Mouse (Mus musculus): ENCODE results near the gene Zcchc14. TPM values are rescaled to one million over a fixed set of nuclear protein-coding genes. Genes with fewer than 3 reads are reported as not detected.

The Zcchc14 gene
- polyA plus RNA-seq (2012; rRNA removed) = 43.0 and 44.2 TPM in 2 replicates

DNA sequence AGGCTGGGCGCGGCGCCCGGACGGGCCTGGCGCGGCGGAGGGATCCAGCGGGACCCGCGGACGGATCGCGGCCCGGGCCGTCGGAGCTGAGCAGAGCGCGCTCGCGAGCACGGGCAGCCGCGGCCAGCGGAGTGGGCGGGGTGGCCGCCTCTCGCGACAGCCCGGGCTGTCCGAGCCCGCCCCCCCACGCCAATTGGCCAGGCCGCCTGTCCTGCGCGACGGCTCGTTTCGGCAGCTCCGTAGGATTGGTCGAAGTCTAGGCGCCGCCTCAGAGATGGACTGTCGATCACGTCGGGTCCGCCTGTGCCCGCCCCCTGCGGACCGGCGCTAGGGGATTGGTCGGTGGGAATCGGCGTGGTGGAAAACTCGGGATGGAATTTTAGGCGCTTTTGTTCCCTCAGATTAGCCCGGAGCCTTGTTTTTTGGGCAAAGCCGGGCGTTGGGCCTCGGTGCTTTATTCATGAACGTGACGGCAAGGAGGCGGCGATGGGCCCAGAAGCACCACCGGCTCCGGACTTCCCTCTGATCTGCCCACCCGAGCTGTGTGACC is at the start of gene Zcchc14:
Zcchc14 (minus strand) TSS at position 128 of the 550 bp plus-strand sequence.

DNA sequence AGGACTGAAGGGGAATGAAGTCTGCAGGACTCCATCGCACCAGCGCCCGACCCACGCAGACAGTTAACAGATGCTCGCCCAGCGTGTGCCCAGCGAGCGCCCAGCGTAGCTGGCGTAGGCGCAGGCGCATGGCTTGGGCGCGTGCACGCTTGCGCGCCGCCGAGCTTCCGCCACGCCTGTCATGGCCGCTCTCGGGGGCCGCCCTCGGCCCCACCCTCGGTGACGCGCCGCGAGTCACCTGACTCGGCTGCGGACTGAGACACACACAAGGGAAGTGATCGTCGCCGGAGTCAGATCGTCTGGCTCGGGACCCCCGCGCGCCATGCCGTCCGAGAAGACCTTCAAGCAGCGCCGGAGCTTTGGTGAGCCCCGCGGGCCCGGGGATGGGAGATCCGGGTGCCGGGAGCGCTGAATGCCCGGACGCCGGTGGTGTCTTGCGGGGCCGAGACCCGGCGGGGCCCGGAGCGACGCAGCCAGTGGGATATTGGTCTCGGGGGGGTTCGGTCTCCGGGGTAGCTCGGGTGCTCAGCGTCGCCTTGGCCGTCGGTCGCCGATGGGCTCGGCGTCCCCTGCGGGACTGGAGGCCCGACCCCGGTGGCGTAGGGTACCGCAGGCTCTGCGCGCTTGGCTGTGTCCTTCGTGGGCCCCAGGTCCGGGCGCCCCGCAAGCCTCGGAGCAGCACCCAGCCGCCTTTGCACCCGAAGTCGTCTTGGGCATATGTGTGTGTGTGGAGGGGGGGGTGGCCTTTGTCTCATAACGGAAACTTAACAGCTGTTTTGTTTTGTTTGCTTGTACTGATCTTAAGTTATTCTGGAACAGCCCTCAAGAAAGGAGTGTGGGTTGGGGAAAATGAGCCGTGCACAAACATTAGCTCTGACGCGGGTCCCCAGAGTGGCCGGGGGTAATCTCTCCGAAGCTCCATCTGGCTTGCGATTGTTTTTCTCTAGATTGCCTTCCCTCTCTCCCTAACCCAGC is 62.2 kb downstream of the Zcchc14 start, which contains the start of gene Map1lc3b:
Map1lc3b (plus strand) TSS at position 159 of the 975 bp plus-strand sequence.

GRCm38 (mm10) chr8:121578676-121579451 is 73.8 kb downstream of the Zcchc14 start, which contains the start of gene Fbxo31:
Gene Fbxo31, minus strand, starts transcription at chr8:121578806.

Other genes with a start within 250 kb of the Zcchc14 start
- not detected in 2 replicates for gene 1700018B08Rik, start 108.6 kb downstream of the Zcchc14 start, polyA plus RNA-seq (2012; rRNA removed)
- gene Fbxo31, start 74.1 kb downstream of the Zcchc14 start, polyA plus RNA-seq (2012; rRNA removed) = 15.9 and 17.2 TPM in 2 replicates
- gene Map1lc3b, start 62.5 kb downstream of the Zcchc14 start, polyA plus RNA-seq (2012; rRNA removed) = 46.5 and 61.2 TPM in 2 replicates
- gene Jph3, start 76.7 kb upstream of the Zcchc14 start, polyA plus RNA-seq (2012; rRNA removed) = 5.8 and 7.4 TPM in 2 replicates
- 51.0 and 71.4 TPM in 2 replicates for gene Klhdc4, start 176.7 kb upstream of the Zcchc14 start, polyA plus RNA-seq (2012; rRNA removed)